Mouse (Mus musculus) cerebellum, adult 11-12 months (tissue): Measurements from ENCODE around the gene Afg3l1.
"Not testable (repeated sequence)": the region's sequence is repeated elsewhere in the genome, so short reads cannot be mapped to it uniquely, and the experiment has no call there.

Experiments
- DNase-seq: peaks from one replicate; pipeline ENCODE4 v3.0.0; 2022

The Afg3l1 gene

DNA sequence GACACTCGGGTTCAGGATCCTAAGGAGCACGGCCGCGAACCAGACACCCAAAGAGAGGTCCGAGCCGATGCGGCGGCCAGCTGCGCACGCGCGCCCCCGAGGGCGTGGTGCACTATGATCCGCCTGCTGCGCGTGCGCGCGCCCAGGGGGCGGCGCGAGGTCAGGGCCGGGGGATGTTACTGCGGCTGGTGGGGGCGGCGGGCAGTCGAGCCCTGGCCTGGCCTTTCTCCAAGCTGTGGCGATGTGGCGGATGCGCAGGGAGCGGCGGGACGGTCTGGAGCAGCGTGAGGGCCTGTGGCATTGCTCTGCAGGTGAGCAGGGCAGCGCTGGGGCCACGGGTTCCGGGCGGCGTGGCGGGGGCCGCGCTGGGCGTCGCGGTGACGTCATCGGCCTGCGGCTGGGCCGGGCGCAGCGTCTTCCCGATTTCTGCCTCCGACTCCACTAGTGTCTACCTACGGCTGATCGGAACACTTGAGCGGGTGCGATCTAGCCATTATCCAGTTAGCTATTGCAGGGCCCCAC is at the start of gene Afg3l1:
Gene Afg3l1 (plus strand): TSS at position 167 of the 522 bp plus-strand sequence.
- DNase-seq, result peak; percentile 95

DNA sequence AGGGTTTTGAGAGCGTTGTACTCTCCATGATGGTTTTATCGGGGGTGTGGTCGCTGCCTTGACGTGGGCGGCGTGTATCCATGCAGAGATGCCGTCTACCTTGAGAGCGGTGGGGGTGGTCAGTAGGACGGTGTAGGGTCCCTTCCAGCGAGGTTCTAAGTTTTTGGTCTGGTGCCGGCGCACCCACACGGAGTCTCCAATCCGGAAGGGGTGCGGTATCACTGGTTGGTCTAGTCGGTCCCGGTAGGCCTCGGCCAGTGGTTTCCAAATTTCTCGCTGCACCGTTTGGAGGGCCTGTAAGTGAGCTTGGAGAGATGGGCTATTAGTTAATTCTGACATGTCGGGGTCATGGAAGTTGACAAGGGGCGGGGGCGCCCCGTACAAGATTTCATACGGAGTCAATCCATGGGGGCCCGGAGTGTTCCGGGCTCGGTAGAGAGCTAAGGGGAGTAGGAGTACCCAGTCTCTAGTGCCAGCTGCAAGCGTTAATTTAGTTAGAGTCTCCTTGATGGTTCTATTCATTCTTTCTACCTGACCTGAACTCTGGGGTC is 49.3 kb upstream of the Afg3l1 start:
- DNase-seq, result peak; percentile 34

DNA sequence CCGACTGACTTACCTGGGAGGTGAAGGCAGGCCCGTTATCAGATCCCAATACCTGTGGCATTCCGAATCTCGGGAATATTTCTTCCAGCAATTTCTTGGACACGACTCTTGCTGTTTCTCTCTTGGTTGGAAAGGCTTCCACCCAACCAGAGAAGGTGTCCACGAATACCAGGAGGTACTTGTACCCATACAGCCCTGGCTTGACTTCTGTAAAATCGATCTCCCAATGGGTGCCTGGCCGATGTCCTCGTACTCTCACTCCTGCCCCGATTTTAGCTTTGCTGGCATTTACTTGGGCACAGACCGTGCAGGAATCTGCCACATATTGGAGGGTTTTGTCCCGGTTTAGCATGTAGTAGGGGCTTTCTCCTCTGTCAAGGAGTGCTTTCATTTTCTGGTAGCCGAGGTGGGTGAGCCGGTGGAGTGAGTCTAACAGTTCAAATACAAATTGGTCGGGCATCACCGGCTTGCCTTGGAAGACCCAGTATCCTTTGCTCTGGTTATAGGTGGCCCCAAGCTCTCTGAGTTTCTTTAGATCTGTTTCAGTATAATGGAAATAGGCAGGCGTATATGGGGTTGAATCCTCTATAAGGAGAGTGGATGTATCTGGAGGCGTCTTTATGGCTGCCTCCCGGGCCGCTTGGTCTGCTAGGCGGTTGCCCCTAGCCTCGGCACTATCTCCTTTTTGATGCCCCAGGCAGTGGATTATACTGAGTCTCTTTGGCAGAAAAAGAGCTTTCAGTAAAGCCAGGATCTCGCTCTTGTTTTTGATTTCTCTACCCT is 48.6 kb upstream of the Afg3l1 start:
- peak; percentile 12 for DNase-seq

DNA sequence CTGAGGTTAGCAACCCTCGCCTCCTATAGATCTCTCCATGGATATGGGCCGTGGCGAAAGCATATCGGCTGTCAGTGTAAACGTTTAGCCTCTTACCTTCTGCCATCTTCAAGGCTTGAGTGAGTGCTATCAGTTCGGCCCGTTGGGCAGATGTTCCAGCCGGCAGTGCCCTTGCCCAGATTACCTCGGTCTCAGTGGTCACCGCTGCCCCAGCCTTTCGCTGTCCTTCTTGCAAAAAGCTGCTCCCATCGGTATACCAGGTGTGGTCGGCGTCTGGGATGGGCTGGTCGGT is 48.0 kb upstream of the Afg3l1 start:
- DNase-seq, result peak; percentile 14

DNA sequence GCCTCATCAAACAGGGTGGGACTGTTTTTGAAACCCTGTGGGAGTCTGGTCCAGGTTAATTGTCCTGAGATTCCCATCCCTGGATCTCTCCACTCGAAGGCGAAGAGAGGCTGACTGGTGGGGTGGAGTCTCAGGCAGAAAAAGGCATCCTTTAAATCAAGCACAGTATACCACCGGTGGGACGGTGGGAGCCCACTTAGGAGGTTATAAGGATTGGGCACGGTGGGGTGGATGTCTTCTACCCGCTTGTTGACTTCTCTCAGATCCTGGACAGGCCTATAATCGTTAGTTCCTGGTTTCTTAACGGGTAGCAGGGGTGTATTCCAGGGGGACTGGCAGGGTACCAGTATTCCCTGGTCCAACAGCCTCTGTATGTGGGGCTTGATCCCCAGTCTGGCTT is 46.8 kb upstream of the Afg3l1 start:
- DNase-seq, result not testable (repeated sequence)

DNA sequence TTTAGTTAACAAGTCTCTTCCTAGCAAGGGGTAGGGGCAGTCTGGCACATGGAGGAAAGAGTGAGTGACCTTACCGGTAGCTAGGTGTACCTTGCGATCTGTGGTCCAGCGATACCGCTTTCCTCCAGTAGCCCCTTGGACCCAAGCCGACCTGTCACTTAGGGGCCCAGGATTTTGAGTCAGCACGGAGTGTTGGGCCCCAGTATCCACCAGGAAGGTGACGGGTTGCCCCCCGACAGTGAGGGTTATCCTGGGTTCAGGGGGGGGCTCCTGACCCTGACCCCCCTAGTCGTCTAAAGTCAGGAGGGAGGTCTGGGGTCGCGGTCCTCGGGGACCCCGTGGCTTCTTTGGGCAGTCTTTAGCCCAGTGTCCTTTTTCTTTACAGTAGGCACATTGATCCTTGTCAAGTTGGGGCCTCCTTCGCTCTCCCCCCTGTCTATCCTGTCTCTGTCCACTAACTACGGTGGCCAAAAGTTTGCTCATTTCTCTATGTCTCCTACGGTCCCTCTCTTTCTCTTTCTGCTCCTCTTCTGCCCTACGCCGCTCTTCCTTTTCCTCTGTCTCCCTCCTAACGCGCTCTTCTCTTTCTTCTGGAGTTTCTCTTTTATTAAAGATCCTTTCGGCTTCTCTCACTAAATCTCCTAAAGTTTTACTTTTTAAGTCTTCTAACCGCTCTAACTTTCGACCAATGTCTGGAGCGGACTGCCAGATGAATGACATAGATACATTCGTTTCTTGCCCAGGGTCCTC is 45.9 kb upstream of the Afg3l1 start:
- peak; percentile 18 for DNase-seq

DNA sequence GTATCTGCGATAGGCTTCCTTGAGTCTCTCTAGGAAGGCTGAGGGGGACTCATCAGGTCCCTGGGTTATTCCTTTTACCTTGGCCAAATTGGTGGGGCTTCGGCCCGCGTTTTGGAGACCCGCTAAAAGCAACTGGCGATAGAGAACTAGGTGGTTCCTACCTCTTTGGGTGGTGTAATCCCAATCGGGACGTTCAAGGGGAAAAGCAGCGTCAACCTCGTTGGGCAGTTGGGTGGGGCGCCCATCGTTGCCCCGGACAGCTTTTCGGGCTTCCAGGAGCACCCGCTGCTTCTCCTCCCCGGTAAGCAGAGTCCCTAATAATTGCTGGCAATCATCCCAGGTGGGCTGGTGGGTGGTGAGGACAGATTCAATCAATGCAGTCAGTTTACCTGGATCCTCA is 45.3 kb upstream of the Afg3l1 start:
- DNase-seq, result peak; percentile 27

DNA sequence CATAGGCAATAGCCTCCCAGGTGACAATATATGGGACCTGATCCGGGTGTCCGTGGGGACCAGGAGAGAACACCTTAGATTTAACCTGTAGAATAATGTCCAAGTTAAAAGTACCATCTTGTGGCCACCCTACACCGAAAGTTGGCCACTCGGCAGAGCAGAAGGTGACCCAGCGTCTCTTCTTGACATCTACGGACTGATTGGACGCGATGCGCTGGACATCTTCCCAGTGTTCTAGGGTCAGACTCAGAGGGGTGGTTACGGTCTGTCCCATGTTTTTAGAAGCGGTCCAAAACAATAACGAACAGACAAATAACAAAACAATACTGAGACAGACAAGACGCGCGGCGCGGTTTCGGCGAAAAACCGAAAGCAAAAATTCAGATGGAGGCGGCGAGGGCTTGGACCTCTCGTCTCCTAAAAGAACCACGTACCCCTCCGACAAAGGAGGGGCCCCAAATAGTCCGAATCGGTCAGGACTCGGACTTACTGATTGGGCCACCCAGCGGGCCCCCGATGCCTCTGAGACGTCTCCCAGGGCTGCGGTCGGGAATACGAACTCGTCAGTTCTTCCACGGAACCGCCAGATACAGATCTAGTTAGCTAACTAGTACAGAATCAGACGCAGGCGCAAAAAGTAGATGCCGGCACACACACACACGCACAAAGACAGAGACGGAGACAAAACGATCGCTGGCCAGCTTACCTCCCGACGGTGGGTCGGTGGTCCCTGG is 44.3 kb upstream of the Afg3l1 start:
- peak; percentile 32 for DNase-seq

DNA sequence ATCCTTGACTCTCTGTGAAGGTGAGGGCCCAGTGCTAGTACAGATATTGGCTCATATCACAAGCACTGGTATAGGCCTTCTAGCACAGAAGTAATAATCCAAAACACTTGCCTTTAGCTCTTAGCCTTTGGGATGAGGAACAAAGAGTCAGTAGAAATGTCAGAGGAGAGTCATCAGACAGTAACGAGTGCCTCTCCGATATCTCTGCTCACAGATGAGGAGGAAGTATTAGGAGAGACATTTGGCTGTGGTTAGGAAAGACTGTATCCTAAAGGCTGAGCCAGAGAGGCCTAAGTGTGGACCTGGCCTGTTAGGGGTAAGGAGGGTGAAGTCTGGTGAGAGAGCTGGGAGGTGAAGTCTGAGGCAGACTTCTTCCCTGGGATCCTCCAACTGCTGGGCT is 35.9 kb upstream of the Afg3l1 start:
- no peak for DNase-seq

DNA sequence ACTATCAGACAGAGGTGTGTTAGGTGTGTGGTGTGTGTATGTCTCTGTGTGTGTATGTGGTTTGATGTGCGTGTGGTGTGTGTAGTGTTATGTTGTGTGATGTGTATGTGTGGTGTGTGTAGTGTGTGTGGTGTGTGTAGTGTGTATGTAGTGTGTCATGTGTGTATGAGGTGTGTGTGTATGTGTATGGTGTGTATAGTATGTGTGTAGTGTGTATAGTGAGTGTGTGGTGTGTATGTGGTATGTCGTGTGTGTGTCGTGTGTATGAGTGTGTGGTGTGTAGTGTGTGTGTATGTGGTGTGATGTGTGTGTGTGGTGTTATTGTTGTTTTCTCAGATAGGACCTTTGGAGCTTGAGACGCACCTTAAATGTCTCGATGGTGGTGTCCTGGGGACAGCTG is 35.4 kb upstream of the Afg3l1 start:
- DNase-seq, result no peak

DNA sequence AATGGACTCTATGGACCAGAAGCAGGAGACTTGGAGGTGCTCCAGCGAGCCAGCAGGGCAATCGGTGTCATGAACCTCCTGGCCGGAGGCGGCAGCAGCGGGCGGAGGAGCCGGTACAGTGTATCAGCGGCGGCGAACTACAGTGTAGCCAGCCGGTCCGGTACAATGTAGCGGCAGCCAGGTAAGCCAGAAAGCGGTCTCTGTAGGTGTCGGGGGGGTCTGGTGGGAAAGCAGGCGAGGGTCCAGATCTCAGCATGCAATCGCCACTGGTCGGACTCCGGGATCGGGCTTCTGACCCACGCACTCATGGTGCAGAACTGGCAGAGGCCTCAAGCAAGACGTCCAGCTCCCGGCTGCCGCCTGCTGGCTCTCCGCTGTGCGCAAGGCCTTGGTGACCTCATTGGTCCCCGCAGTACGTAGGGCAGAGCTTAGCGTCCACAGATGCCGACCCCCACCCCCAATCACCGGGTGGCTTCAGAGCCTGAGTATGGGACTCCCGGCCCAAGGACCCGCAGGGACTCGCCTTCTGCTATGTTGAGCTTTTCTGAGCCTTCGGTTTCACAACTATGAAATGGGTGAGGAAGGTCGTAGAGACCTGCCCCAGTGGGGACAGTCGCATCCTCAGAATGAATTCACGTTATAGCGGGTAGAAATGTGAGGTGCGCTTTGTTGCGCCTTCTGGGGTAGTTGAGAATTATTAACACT is 34.7 kb upstream of the Afg3l1 start:
- DNase-seq, result peak; percentile 95

DNA sequence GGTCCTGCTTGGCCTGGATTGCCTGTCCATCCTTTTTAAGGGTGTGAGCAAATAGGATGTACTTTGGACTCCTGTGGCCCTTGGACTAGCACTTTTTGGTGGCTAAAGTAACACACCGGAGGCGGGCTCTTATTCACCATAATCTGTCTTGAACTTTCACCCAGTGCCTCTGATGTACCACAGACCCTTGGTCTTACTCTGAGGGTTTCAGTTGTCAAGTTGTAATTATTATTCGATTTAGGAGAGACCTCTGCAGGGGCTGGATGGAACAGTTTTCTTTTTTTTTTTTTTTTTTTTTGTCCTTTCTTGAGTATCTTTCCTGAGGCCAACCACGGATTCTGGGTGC is 34.2 kb upstream of the Afg3l1 start:
- peak; percentile 31 for DNase-seq

DNA sequence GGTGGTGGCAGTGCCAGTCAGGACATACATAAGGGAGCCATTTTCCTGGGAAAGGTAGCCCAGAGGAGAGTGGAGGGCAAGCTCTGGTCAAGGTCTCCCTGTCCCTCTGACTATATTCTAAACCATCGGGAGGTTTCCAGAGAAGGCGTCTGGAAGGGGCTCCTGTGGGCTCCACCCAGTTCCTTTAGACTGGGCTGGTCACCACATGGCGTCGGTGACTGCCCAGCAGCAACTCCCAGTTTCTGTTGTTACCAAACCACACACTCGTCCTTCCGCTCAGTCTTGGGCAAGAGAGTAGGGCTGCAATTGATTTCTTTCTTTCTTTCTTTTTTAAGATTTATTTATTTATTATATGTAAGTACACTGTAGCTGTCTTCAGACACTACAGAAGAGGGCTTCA is 33.6 kb upstream of the Afg3l1 start:
- peak; percentile 31 for DNase-seq

DNA sequence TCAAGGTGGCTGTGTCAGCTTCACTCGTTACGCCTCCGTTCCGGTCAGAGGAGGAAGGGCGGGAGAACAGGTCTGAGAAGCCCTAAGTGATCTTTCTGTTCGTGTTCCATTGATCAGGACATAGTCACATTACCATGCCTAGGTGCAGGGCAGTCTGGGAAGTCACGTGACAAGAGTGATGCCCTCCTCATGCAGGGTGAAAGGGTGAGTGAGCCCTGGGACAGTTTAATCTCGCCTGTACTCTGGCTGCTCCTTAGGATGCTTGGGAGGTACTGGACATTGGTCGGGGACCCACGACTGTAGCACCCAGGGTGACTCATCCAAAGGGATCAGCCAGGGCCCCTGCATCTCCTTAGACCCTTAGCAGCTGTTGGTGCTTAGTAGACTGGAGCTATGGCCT is 31.7 kb upstream of the Afg3l1 start:
- no peak for DNase-seq

DNA sequence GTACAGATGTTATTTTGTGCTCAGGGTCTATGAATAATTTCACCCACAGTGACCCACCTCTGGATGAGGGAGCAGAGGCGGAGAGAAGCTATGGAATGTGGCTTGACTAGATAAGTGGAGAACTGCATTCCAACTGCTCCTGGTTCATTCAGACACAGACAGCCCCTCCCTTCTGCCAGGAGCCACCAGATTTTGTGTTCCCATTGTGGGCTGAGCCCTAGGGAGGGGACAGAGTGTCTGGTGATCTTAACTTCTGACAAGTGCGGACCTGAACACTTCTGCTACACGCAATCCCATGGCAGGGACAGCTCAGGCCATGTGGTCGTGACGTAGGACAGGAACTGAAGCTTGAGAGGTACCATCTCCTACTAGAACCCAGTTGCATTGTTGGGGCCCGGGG is 30.9 kb upstream of the Afg3l1 start:
- DNase-seq, result no peak

DNA sequence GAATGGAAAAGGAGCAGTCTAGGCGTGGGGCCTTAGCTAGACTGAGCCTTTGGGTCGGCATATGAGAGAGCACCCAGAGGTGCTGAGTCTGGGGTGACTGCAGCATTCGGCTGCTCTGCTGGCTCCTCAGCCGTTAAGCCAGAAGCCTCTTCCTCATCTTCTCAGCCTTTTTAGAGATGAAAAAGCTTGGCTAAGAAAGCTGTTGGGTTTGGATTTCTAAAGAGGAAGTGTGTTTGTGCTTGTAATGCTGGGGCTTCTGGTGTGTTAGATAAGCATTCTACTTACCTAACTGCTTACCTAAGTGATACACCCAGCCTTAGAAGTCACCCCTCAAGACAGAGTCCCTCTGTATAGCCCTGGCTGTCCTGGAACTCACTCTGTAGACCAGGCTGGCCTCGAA is 26.9 kb upstream of the Afg3l1 start:
- no peak for DNase-seq

DNA sequence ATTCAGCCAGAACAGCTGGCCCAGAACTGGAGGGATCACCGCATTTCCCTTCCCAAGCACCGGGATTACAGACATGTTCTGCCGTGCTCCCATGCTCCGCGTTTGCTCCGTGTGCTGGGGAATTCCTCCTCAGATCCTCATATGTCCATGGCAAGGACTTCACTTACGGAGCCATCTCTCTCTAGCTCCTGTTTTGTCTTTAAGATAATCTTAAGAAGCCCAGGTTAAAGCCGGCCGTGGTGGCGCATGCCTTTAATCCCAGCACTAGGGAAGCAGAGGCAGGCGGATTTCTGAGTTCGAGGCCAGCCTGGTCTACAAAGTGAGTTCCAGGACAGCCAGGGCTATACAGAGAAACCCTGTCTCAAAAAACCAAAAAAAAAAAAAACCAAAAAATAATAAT is 26.0 kb upstream of the Afg3l1 start:
- not testable (repeated sequence) for DNase-seq

DNA sequence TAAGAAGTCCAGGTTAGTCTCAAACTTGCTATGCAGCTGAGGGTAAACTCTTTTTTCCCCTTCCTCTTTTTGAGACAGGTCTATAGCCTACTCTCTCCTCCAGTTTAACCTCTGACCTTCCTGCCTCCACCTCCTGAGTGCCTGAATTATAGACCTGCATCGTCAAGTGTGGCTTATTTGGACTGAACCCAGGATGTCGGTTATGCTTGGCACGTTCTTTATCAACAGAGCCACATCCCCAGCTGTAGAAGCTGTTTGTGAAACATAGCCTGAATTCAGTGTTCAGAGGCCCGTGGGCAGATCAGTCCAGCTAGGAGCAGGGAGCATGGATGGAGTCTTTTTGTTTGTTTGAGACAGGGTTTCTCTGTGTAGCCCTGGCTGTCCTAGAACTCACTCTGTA is 25.6 kb upstream of the Afg3l1 start:
- no peak for DNase-seq

DNA sequence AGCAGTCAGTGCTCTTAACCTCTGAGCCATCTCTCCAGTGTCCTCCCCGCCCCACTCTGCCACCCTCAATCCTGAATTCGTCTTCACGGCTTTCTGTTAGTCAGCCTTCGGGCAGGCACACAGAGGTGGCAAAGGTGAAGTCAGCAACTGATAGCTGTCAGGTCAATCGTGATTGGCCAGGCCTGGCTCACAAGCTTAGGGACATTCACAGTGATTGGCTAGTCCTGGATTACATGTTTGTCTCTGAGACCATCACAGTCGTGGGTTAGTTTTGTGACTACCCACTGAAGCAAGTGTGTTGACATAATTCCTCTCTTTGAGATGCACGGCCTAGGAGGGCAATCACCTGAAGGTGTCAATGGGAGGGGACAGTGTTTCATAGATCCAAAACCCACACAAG is 24.4 kb upstream of the Afg3l1 start:
- no peak for DNase-seq

DNA sequence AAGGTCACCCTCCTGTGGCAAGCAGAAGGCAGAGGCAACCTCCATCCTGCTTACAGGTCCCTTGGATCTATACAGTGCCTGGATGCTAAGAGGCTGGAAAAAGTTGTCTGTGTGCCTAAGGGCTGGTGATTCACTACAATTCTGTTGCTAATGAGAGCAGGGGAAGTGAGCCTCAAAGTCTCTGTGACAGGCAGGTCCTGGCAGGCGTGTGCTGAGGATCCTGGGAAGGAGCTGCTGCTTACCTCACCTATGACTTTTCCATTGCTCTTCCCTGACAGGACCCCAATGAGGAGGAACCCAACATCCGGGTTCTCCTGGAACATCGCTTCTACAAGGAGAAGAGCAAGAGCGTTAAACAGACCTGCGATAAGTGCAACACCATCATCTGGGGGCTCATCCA is 23.8 kb upstream of the Afg3l1 start:
- no peak for DNase-seq

DNA sequence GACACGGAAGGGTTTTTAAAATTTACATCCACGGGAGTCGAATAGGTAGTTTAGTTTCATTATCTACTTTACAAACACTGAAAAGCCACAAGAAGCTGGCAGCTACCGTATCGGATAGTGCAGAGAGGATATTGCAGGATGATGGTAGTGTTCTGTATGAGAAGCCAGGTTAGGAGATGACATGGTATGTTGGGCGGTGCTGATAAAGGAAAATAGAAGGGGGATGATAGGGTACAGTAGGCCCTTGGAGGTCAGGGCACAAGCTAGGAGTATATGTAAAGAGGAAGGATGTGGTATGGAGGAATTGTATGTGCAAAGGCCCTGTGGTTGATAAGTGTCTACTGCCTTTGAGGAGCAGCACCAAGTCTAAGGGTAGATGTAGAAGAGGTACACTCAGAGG is 23.1 kb upstream of the Afg3l1 start:
- no peak for DNase-seq

DNA sequence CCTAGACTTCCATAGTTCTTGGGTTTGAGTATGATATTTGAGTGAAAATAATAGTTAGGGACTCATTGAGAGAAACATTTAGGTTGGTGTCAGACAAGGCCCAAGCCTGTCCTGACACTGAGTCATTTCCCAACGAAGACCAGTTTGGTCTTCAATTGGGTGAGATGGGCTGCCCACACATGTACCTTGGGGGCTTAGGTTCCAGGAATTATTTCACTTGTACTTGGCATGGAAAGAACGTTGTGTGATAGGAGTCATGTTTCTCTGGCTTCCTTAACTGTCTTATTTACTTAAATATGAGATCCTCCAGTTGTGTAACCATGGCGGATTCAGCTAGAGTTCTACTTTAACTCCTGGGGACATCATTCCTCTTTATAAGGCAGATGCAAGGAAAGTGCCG is 14.1 kb upstream of the Afg3l1 start:
- no peak for DNase-seq

DNA sequence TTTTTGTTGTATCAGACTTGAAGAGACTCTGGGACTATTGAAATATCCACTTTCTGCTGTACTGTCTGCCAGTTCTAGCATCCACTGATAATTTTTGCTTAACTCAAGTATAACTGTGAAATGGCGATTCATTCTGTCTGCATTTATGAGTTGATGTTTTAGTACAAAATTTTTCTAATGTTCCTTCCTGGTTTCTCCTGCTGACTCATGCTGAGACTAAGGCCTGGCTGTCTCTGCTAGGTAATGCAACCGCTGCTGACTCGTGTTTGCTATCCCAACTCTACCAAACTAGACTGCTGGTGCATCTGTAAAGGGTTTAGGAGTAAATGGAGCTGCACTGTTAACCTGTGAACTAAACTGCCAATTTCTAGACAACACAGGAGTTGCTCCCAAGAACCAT is 10.2 kb upstream of the Afg3l1 start:
- DNase-seq, result no peak
